Mouse (Mus musculus): ENCODE measurements around the gene Ssh1.

- no peak for TF ChIP-seq GATA1 (IDR thresholded peaks at IDR 0.05; ENCODE audit: low read length)
- TF ChIP-seq TAL1 (IDR thresholded peaks at IDR 0.05; ENCODE audit: low read length): no peak
These were observed 21.4 kb upstream of the Ssh1 start for GRCm38 (mm10) chr5:114015121-114015520.
